ENCODE assay signal across 8 mouse cellular contexts in genomic region chr4:148590421-148591170, GRCm38 (mm10). TPM values are rescaled to one million over a fixed set of nuclear protein-coding genes. Genes with fewer than 3 reads are reported as not detected.
DNase-seq lines count a peak whose midpoint lies in the region; ATAC-seq lines count a peak whose summit lies in the region.

No protein-coding gene starts in this region.

- H3K9ac ChIP-seq in heart, embryonic 13.5 days, result peak overlapping the region; percentile 81
- peak overlapping the region; percentile 58 for H3K9ac ChIP-seq in liver, embryonic 13.5 days

- ATAC-seq in heart, embryonic 13.5 days (ENCODE audit: extremely low read depth, insufficient number of reproducible peaks, low FRiP score, low TSS enrichment), result no peak
- no peak for ATAC-seq in liver, embryonic 13.5 days (ENCODE audit: low read depth)

- peaks cover 24% of the 10 kb centered on the region for H3K4me1 ChIP-seq in heart, embryonic 13.5 days
- peaks cover 48% of the 10 kb centered on the region for H3K4me1 ChIP-seq in liver, embryonic 13.5 days (replicated peaks)

- H3K9me3 ChIP-seq in heart, embryonic 13.5 days, result no peaks in the 10 kb centered on the region
- no peaks in the 10 kb centered on the region for H3K9me3 ChIP-seq in liver, embryonic 13.5 days (replicated peaks)

- 5% methylated on average over 18 of the region's 18 CpGs for WGBS in heart, embryonic 13.5 days
- WGBS in liver, embryonic 13.5 days (ENCODE audit: insufficient replicate concordance), result 3% methylated on average over 18 of the region's 18 CpGs

- H3K36me3 ChIP-seq in heart, embryonic 13.5 days, result peaks cover 27% of the 10 kb centered on the region
- peaks cover 32% of the 10 kb centered on the region for H3K36me3 ChIP-seq in liver, embryonic 13.5 days

- DNase-seq in cerebellum, adult 11 months, result peak; percentile 22
- no peak for DNase-seq in cerebellum, adult 9-10 months
- peak; percentile 35 for DNase-seq in right cerebral cortex, postnatal 14 days
- no peak for DNase-seq in right cerebral cortex, adult 18-20 months
- no peak for DNase-seq in liver, embryonic 13.5 days
- DNase-seq in skeletal muscle tissue, adult 2 months (ENCODE audit: low read depth, low spot score), result peak; percentile 44
- DNase-seq in urinary bladder, postnatal 14 days (ENCODE audit: low spot score), result no peak

- peak overlapping the region; percentile 67 for H3K27ac ChIP-seq in heart, embryonic 13.5 days (replicated peaks)
- peak overlapping the region; percentile 40 for H3K27ac ChIP-seq in liver, embryonic 13.5 days

- H3K27me3 ChIP-seq in heart, embryonic 13.5 days (replicated peaks), result no peaks in the 10 kb centered on the region
- H3K27me3 ChIP-seq in liver, embryonic 13.5 days, result no peaks in the 10 kb centered on the region

- peak overlapping the region; percentile 96 for H3K4me3 ChIP-seq in heart, embryonic 13.5 days
- H3K4me3 ChIP-seq in liver, embryonic 13.5 days (replicated peaks), result peak overlapping the region; percentile 93

- H3K4me2 ChIP-seq in heart, embryonic 13.5 days, result peak overlapping the region; percentile 93
- H3K4me2 ChIP-seq in liver, embryonic 13.5 days, result peak overlapping the region; percentile 96

RNA-seq across cellular contexts. Expression of gene Srm, which starts 0.7 kb away (rescaled TPM):
- 122 and 131 TPM in 2 replicates for polyA plus RNA-seq in heart, embryonic 13.5 days (2015; fragmentation: Nextera tagmentation; extraction: Ambion mirVana)
- 235 and 259 TPM in 2 replicates for polyA plus RNA-seq in liver, embryonic 13.5 days (2015; fragmentation: Nextera tagmentation; extraction: Ambion mirVana)

RNA-seq across cellular contexts. Expression of gene Masp2, which starts 11.8 kb away (rescaled TPM):
- polyA plus RNA-seq in heart, embryonic 13.5 days (2015; fragmentation: Nextera tagmentation; extraction: Ambion mirVana), result 0.48 TPM in 1 of 2 replicates, not detected in the other
- 14.8 and 15.0 TPM in 2 replicates for polyA plus RNA-seq in liver, embryonic 13.5 days (2015; fragmentation: Nextera tagmentation; extraction: Ambion mirVana)

RNA-seq across cellular contexts. Expression of gene Exosc10, which starts 32.4 kb away (rescaled TPM):
- 61.3 and 62.5 TPM in 2 replicates for polyA plus RNA-seq in heart, embryonic 13.5 days (2015; fragmentation: Nextera tagmentation; extraction: Ambion mirVana)
- polyA plus RNA-seq in liver, embryonic 13.5 days (2015; fragmentation: Nextera tagmentation; extraction: Ambion mirVana), result 44.5 and 52.1 TPM in 2 replicates

RNA-seq across cellular contexts. Expression of gene Tardbp, which starts 36.2 kb away (rescaled TPM):
- 170 and 176 TPM in 2 replicates for polyA plus RNA-seq in heart, embryonic 13.5 days (2015; fragmentation: Nextera tagmentation; extraction: Ambion mirVana)
- polyA plus RNA-seq in liver, embryonic 13.5 days (2015; fragmentation: Nextera tagmentation; extraction: Ambion mirVana), result 180 and 240 TPM in 2 replicates

RNA-seq across cellular contexts. Expression of gene Gm572, which starts 52.5 kb away (rescaled TPM):
- 0.17 and 0.28 TPM in 2 replicates for polyA plus RNA-seq in heart, embryonic 13.5 days (2015; fragmentation: Nextera tagmentation; extraction: Ambion mirVana)
- not detected in 2 replicates for polyA plus RNA-seq in liver, embryonic 13.5 days (2015; fragmentation: Nextera tagmentation; extraction: Ambion mirVana)

Comparison
In these comparisons a context has a peak if more than half of its experiments do, and no peak if none do; other contexts are left out.
1. DNase-seq: peak in cerebellum, adult 11 months (single experiment), right cerebral cortex, postnatal 14 days (single experiment) and skeletal muscle tissue, adult 2 months (single experiment); none in cerebellum, adult 9-10 months (single experiment), right cerebral cortex, adult 18-20 months (single experiment), liver, embryonic 13.5 days (single experiment) and urinary bladder, postnatal 14 days (single experiment).
2. RNA of gene Masp2, which starts 11.8 kb away (polyA plus RNA-seq): 14.8 to 15.0 TPM in liver, embryonic 13.5 days; 0.48 TPM in heart, embryonic 13.5 days; every median in the first group is over 10 times any median in the second.